Mouse (Mus musculus) megakaryocyte progenitor cell, adult 5-6 weeks (primary cell): ENCODE measurements around the gene Oas1d. TPM values are rescaled to one million over a fixed set of nuclear protein-coding genes. Genes with fewer than 3 reads are reported as not detected.
A peak's percentile ranks its signal among the peaks of the same experiment; 100 is the strongest.
"Not testable (repeated sequence)": the region's sequence is repeated elsewhere in the genome, so short reads cannot be mapped to it uniquely, and the experiment has no call there.

ENCODE experiments used
- ATAC-seq: replicated peaks from 2 replicates; pipeline ENCODE4 v1.8.0; 2016; ENCODE audit warnings: mild to moderate bottlenecking, moderate TSS enrichment, inconsistent platforms; ENCODE audit not compliant: poor library complexity
- total RNA-seq, 2 experiments: library from RNA; stranded (forward) in 1 of 2; stranded (reverse) in 1 of 2; fragments of 157-497, 149-512 nt in 1 of 2; fragments of 200-1000 nt in 1 of 2; gene quantifications; 2 replicates each; pipeline versions ENCODE4 v1.2.3 to v1.2.4; 2015 to 2017

Gene Oas1d
- total RNA-seq (2015) (not detected in 2 replicates), total RNA-seq (2017) (not detected in 2 replicates)

- ATAC-seq, result not testable (repeated sequence)
Measured at GRCm38 (mm10) chr5:120914204-120914603, at the start of gene Oas1d. TSS of gene Oas1d (plus strand) at chr5:120914536.

- ATAC-seq, result peak; percentile 72
Measured at GRCm38 (mm10) chr5:120865336-120865860, 48.9 kb upstream of the Oas1d start.

- no peak for ATAC-seq
Measured at GRCm38 (mm10) chr5:120869436-120870015, 44.8 kb upstream of the Oas1d start.

- no peak for ATAC-seq
Measured at GRCm38 (mm10) chr5:120870081-120870480, 44.3 kb upstream of the Oas1d start.

GRCm38 (mm10) chr5:120870782-120871181 is 43.6 kb upstream of the Oas1d start:
- ATAC-seq, result no peak

GRCm38 (mm10) chr5:120871469-120871868 is 42.9 kb upstream of the Oas1d start:
- no peak for ATAC-seq

GRCm38 (mm10) chr5:120876839-120877238 is 37.5 kb upstream of the Oas1d start:
- ATAC-seq, result not testable (repeated sequence)

GRCm38 (mm10) chr5:120877407-120877806 is 36.9 kb upstream of the Oas1d start:
- not testable (repeated sequence) for ATAC-seq

- ATAC-seq, result not testable (repeated sequence)
Measured at GRCm38 (mm10) chr5:120878803-120879202, 35.5 kb upstream of the Oas1d start.

GRCm38 (mm10) chr5:120881681-120882080 is 32.7 kb upstream of the Oas1d start:
- not testable (repeated sequence) for ATAC-seq

GRCm38 (mm10) chr5:120887413-120887812 is 26.9 kb upstream of the Oas1d start, which contains the start of gene Oas1g:
TSS of gene Oas1g (minus strand) at chr5:120887613.
- ATAC-seq, result 0 out of 2 replicates have a peak, but pooled peaks have one; percentile 17

- no peak for ATAC-seq
Measured at GRCm38 (mm10) chr5:120887831-120888230, 26.5 kb upstream of the Oas1d start.

- 0 out of 2 replicates have a peak, but pooled peaks have one; percentile 11 for ATAC-seq
Measured at GRCm38 (mm10) chr5:120888294-120888815, 26.0 kb upstream of the Oas1d start.

GRCm38 (mm10) chr5:120890026-120890425 is 24.3 kb upstream of the Oas1d start:
- no peak for ATAC-seq

- ATAC-seq, result peak; percentile 31; the same call in 1 of the 2 replicates
Measured at GRCm38 (mm10) chr5:120890991-120891390, 23.3 kb upstream of the Oas1d start.

GRCm38 (mm10) chr5:120891566-120892242 is 22.6 kb upstream of the Oas1d start:
- ATAC-seq, result not testable (repeated sequence)

- no peak for ATAC-seq
Measured at GRCm38 (mm10) chr5:120892243-120892660, 22.1 kb upstream of the Oas1d start.

GRCm38 (mm10) chr5:120893866-120894265 is 20.5 kb upstream of the Oas1d start:
- not testable (repeated sequence) for ATAC-seq

- ATAC-seq, result not testable (repeated sequence)
Measured at GRCm38 (mm10) chr5:120894692-120895091, 19.6 kb upstream of the Oas1d start.

- ATAC-seq, result no peak
Measured at GRCm38 (mm10) chr5:120895231-120895900, 19.0 kb upstream of the Oas1d start.

GRCm38 (mm10) chr5:120898307-120898706 is 16.0 kb upstream of the Oas1d start:
- ATAC-seq, result no peak
